Mouse (Mus musculus): Measurements from ENCODE around the gene Hist1h4f. TPM values are rescaled to one million over a fixed set of nuclear protein-coding genes. Genes with fewer than 3 reads are reported as not detected.
"Not testable (repeated sequence)": the region's sequence is repeated elsewhere in the genome, so short reads cannot be mapped to it uniquely, and the experiment has no call there.

Hist1h4f gene
- polyA plus RNA-seq, 1 experiment from 2014 or later: 0.94 TPM

- Histone ChIP-seq H3K4me3 (ENCODE audit: low read depth, low read length) (peak overlapping the region; percentile 38), H3K4me2 (ENCODE audit: low read depth) (peak overlapping the region; percentile 60), H3K27ac (ENCODE audit: low read depth, low read length) (peak overlapping the region; percentile 81), H3K9ac (ENCODE audit: low read length) (peak overlapping the region; percentile 65)
- H3K9me3 ChIP-seq (ENCODE audit: control insufficient read depth, low read length); DNase-seq (ENCODE audit: low spot score); ATAC-seq (ENCODE audit: insufficient read depth, low FRiP score, low TSS enrichment); H3K27me3 ChIP-seq (ENCODE audit: control insufficient read depth, insufficient read depth, low read length); H3K4me1 ChIP-seq (ENCODE audit: control insufficient read depth, insufficient read depth, low read length); H3K36me3 ChIP-seq (ENCODE audit: control insufficient read depth, insufficient read depth, low read length): not testable (repeated sequence)
- 7% methylated on average over 3 of the region's 3 CpGs for WGBS
These were observed 9.0 kb downstream of the Hist1h4f start for GRCm38 (mm10) chr13:23542225-23542980.

GRCm38 (mm10) chr13:23541497-23541896 lies 10.0 kb downstream of the Hist1h4f start:
- H3K27me3 ChIP-seq (ENCODE audit: control insufficient read depth, insufficient read depth, low read length): no peaks in the 10 kb centered on the region
- no peak overlapping the region for H3K4me2 ChIP-seq (ENCODE audit: low read depth)
- H3K36me3 ChIP-seq (ENCODE audit: control insufficient read depth, insufficient read depth, low read length): no peaks in the 10 kb centered on the region
- DNase-seq (ENCODE audit: low spot score) (no peak), ATAC-seq (ENCODE audit: insufficient read depth, low FRiP score, low TSS enrichment) (no peak)
- WGBS: 89% methylated on average over 3 of the region's 3 CpGs
- H3K9ac ChIP-seq (ENCODE audit: low read length): no peak overlapping the region
- no peaks in the 10 kb centered on the region for H3K9me3 ChIP-seq (ENCODE audit: control insufficient read depth, low read length)
- peaks cover 4% of the 10 kb centered on the region; the same call in 1 of the 2 replicates for H3K4me1 ChIP-seq (ENCODE audit: control insufficient read depth, insufficient read depth, low read length)
- H3K27ac ChIP-seq (ENCODE audit: low read depth, low read length): no peak overlapping the region
- H3K4me3 ChIP-seq (ENCODE audit: low read depth, low read length): no peak overlapping the region

GRCm38 (mm10) chr13:23539821-23540220 lies 11.6 kb downstream of the Hist1h4f start:
- not testable (repeated sequence) for H3K27ac ChIP-seq (ENCODE audit: low read depth, low read length); H3K4me2 ChIP-seq (ENCODE audit: low read depth); H3K4me1 ChIP-seq (ENCODE audit: control insufficient read depth, insufficient read depth, low read length); H3K9me3 ChIP-seq (ENCODE audit: control insufficient read depth, low read length); H3K4me3 ChIP-seq (ENCODE audit: low read depth, low read length); H3K9ac ChIP-seq (ENCODE audit: low read length); ATAC-seq (ENCODE audit: insufficient read depth, low FRiP score, low TSS enrichment); H3K27me3 ChIP-seq (ENCODE audit: control insufficient read depth, insufficient read depth, low read length); H3K36me3 ChIP-seq (ENCODE audit: control insufficient read depth, insufficient read depth, low read length); DNase-seq (ENCODE audit: low spot score)
- 70% methylated on average over 1 of the region's 1 CpGs for WGBS

GRCm38 (mm10) chr13:23538249-23538648 lies 13.2 kb downstream of the Hist1h4f start:
- Histone ChIP-seq H3K4me1 (ENCODE audit: control insufficient read depth, insufficient read depth, low read length) (peaks cover 9% of the 10 kb centered on the region; the same call in 1 of the 2 replicates), H3K4me2 (ENCODE audit: low read depth) (no peak overlapping the region), H3K27ac (ENCODE audit: low read depth, low read length) (no peak overlapping the region), H3K36me3 (ENCODE audit: control insufficient read depth, insufficient read depth, low read length) (no peaks in the 10 kb centered on the region), H3K4me3 (ENCODE audit: low read depth, low read length) (no peak overlapping the region), H3K9ac (ENCODE audit: low read length) (no peak overlapping the region), H3K9me3 (ENCODE audit: control insufficient read depth, low read length) (no peaks in the 10 kb centered on the region), H3K27me3 (ENCODE audit: control insufficient read depth, insufficient read depth, low read length) (no peaks in the 10 kb centered on the region)
- peak; percentile 5 for DNase-seq (ENCODE audit: low spot score)
- ATAC-seq (ENCODE audit: insufficient read depth, low FRiP score, low TSS enrichment): no peak
- 76% methylated on average over 5 of the region's 5 CpGs for WGBS

- no peaks in the 10 kb centered on the region for H3K36me3 ChIP-seq (ENCODE audit: control insufficient read depth, insufficient read depth, low read length)
- peak overlapping the region; percentile 73 for H3K4me2 ChIP-seq (ENCODE audit: low read depth)
- no peak for DNase-seq (ENCODE audit: low spot score)
- 86% methylated on average over 3 of the region's 3 CpGs for WGBS
- H3K4me1 ChIP-seq (ENCODE audit: control insufficient read depth, insufficient read depth, low read length): peaks cover 13% of the 10 kb centered on the region; the same call in 1 of the 2 replicates
- H3K9me3 ChIP-seq (ENCODE audit: control insufficient read depth, low read length): no peaks in the 10 kb centered on the region
- no peak for ATAC-seq (ENCODE audit: insufficient read depth, low FRiP score, low TSS enrichment)
- no peak overlapping the region for H3K27ac ChIP-seq (ENCODE audit: low read depth, low read length)
- no peak overlapping the region; the same call in 1 of the 2 replicates for H3K4me3 ChIP-seq (ENCODE audit: low read depth, low read length)
- H3K27me3 ChIP-seq (ENCODE audit: control insufficient read depth, insufficient read depth, low read length): no peaks in the 10 kb centered on the region
- H3K9ac ChIP-seq (ENCODE audit: low read length): no peak overlapping the region
These were observed 14.3 kb downstream of the Hist1h4f start for GRCm38 (mm10) chr13:23537006-23537710.

GRCm38 (mm10) chr13:23536076-23536822 lies 15.2 kb downstream of the Hist1h4f start:
- H3K4me2 ChIP-seq (ENCODE audit: low read depth): peak overlapping the region; percentile 73
- H3K9ac ChIP-seq (ENCODE audit: low read length): peak overlapping the region; percentile 67
- H3K4me1 ChIP-seq (ENCODE audit: control insufficient read depth, insufficient read depth, low read length): peaks cover 13% of the 10 kb centered on the region; the same call in 1 of the 2 replicates
- ATAC-seq (ENCODE audit: insufficient read depth, low FRiP score, low TSS enrichment) (no peak), DNase-seq (ENCODE audit: low spot score) (no peak)
- H3K4me3 ChIP-seq (ENCODE audit: low read depth, low read length): peak overlapping the region; percentile 42
- peak overlapping the region; percentile 67 for H3K27ac ChIP-seq (ENCODE audit: low read depth, low read length)
- H3K9me3 ChIP-seq (ENCODE audit: control insufficient read depth, low read length): no peaks in the 10 kb centered on the region
- H3K27me3 ChIP-seq (ENCODE audit: control insufficient read depth, insufficient read depth, low read length): no peaks in the 10 kb centered on the region
- no peaks in the 10 kb centered on the region for H3K36me3 ChIP-seq (ENCODE audit: control insufficient read depth, insufficient read depth, low read length)
- WGBS: 21% methylated on average over 7 of the region's 7 CpGs

GRCm38 (mm10) chr13:23535137-23536075 lies 16.0 kb downstream of the Hist1h4f start, which contains the start of gene Hist1h3g:
Gene Hist1h3g (plus strand): TSS chr13:23535422.
- WGBS: under 1% methylated on average over 46 of the region's 62 CpGs
- H3K36me3 ChIP-seq (ENCODE audit: control insufficient read depth, insufficient read depth, low read length); H3K9me3 ChIP-seq (ENCODE audit: control insufficient read depth, low read length); H3K27me3 ChIP-seq (ENCODE audit: control insufficient read depth, insufficient read depth, low read length): not testable (repeated sequence)
- peak within 1 kb of the TSS; percentile 73 for H3K4me2 ChIP-seq (ENCODE audit: low read depth)
- DNase-seq (ENCODE audit: low spot score) (peak; percentile 90), ATAC-seq (ENCODE audit: insufficient read depth, low FRiP score, low TSS enrichment) (peak; percentile 90)
- peak within 1 kb of the TSS; percentile 92 for H3K27ac ChIP-seq (ENCODE audit: low read depth, low read length)
- H3K9ac ChIP-seq (ENCODE audit: low read length): peak within 1 kb of the TSS; percentile 78
- H3K4me1 ChIP-seq (ENCODE audit: control insufficient read depth, insufficient read depth, low read length): peaks cover 13% of the 10 kb centered on the region; the same call in 1 of the 2 replicates
- peak within 1 kb of the TSS; percentile 42 for H3K4me3 ChIP-seq (ENCODE audit: low read depth, low read length)
